Mouse (Mus musculus) cerebellum, adult 8-10 months (tissue): Measurements from ENCODE around the gene Clic4.
"Not testable (repeated sequence)": the region's sequence is repeated elsewhere in the genome, so short reads cannot be mapped to it uniquely, and the experiment has no call there.

Experiments
- DNase-seq: peaks from one replicate; pipeline ENCODE4 v3.0.0; 2022

The Clic4 gene

DNA sequence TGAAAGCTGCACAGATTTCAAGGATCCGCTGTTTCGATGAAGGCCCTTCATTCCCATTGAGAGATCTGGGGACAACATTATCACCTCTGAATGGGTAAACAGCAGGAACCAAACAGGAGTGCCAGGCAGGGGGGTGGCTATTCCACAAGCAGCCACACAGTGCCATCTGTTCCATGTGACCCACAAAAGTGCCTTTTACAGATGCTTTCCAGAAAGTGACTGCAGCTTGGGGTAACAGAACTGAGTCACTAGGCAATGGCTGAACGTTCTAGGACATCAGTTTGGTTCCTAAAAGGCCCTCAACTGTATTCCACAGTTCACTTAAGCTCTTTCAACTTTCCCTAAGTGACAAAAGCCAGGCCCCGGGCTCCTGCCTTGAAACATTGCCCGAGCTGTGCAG lies 42.0 kb downstream of the Clic4 start:
- peak; percentile 7 for DNase-seq

DNA sequence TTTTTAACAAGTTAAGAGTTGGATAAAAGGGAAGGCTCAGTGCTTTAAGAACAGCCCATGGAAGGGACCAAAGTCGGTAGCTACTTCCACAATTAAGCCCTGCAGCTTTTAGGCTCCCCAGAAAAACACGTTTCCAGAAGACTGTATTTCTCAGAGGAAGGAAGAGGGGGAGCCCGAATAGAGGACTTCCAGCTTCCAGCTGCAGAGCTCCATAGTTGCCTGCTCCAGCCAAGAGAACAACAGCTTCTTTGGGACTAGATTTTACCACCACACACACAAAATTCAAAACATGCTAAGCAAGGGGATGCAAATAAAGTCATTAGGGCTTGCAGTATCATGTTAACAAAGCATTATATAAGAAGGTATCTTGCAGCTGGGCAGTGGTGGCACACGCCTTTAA lies 42.7 kb downstream of the Clic4 start:
- DNase-seq = no peak

DNA sequence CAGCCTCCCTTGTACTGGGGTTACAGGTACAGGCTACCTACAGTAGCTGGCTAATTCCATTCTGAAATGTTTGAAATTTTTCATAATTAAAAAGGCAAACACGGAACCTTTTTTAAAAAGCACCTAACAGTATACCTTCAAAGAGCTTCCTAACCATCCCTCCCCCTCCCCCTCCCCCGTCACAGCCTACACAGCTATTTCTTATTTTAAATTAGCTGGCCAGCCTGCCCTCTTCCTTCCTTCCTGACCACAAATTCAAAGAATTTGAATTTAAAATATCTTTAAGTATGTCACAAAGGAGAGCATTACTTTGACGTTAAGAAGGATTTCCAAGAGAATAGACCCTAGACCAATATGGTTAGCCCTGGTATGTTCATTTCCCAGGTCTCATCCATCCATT lies 44.5 kb downstream of the Clic4 start:
- no peak for DNase-seq

DNA sequence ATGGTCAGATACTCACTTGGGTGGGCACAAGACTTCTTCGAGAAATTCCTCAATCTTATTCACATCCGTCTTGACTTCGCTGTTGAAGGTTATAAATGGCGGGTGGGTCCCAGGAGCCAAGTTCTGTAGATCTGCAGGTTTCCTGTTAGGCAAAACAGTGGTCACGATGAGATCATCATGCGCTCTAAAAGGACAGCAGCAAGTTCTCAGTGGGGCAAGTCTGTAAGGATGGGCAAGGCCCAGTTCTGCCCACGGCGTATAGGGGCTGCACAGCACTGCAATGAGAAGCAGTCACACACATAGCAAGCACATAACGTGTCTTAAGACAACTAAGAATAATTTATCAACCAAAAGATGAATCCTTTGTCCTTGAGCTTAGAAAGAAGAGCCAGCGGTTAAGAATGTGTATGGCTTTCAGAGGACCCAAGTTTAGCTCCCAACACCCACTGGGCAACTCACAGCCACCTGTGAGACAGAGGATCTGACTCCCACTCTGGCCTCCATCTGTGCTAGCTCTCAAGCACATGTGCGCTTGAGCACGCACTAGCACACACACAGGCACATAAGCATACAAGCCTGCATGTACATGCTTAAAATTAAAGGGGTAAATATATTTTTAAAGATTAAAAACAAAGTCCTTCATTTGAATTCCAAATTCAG lies 46.5 kb downstream of the Clic4 start:
- DNase-seq = no peak

DNA sequence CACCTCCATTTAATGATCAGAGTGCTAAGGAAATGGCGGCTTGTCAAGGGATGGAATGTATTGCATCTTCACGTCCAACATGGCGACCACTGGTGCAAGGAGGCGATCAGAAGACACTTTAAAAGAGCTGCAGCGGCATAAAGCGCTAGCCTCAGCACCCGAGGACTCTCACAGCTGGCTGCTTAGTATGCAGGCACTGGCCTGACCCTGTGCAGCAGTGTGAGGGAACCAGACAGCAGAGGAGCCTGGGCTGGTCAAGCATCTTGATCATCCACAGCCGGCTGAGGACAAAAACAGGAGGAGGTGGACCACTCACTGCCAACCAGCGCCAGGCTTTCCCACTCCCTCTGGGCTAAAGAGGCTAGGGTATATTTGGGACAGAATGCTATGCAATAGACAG lies 48.8 kb downstream of the Clic4 start:
- DNase-seq = no peak

DNA sequence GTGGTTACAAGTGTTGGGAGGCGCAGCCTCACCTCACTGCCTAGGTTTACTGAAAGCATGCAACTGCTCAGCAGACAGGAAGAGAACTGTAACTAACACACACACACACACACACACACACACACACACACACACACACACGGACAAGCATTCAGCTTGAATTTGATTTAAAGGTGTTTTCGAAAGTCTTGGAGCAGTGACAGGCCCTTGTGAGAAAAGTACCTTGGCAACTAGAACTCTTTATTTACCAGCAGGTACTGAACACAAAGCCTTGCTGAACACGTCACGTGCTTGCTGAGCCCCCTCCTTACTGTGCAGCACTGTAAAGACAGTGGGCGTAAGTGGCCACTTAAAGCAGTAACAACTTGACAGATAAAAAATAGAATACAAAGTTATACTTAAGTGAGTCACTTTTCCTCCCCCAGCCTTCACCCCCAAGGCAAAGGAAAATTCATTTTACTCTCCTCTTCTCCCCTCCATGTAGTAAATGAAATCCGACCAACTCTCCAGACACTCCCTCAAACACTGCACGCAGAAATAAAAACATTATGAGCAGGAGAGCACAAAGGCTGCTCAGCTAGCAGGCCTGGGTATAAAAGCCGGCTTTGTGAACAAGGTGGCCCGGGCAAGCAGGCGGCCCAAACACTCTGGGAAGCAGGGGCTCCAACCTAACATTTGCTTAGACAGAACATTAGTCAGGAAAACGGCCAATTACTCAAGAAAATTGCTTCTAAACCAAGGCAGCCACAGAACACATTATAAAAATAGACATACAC lies 50.8 kb downstream of the Clic4 start:
- no peak for DNase-seq

DNA sequence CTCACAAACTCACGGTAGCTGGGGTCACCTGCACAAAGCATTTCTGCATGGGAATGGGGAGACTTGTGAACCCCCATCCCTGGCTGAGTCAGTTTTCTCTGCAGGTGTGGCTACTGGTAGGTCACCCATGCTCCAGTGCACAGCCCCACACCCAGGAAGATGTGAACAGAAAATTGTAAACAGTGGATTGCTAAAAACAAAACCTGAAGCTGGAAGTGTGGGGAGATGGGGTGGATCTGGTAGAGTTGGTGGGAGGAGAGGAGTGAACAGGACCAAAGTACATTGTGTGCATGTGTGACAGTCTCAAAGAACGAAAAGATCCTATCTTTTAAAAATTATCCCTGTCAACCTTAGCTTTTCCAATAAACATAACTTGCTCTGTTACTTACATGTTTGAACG lies 52.0 kb downstream of the Clic4 start:
- DNase-seq = no peak

DNA sequence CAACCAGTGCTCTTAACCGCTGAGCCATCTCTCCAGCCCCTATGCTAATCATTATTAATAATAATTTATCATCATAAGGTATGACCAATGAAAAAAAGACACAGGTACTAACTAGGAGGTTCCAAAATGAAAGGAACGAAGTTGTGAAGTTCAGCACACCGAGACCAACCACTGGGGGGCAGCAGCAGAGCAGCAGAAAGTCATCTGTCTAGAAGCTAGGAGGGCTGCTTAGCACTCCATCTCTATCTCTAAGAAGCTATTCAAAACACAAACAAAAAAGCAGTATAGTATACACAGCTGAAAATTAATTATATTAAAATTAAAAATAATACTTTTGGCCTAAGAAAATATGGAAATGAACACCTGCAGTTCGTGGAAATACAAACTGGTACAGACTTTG lies 53.0 kb downstream of the Clic4 start:
- DNase-seq = peak; percentile 37

DNA sequence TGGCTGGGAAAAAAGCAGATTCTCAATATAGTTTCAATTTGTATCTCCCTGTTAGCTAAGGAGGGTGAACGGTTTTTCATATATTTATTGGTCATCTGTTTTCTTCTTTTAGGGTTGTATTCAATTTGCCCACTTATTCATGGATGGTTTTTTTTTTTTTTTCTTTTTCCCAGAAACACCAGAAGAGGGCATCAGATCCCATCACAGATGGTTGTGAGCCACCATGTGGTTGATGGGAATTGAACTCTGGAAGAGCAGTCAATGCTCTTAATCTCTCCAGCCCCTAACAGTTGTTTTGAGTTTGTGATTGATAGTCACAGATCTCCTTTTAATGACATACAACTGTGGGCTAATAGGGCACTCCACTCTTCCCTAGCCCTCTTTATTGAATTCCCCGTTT lies 62.8 kb downstream of the Clic4 start:
- DNase-seq = no peak

DNA sequence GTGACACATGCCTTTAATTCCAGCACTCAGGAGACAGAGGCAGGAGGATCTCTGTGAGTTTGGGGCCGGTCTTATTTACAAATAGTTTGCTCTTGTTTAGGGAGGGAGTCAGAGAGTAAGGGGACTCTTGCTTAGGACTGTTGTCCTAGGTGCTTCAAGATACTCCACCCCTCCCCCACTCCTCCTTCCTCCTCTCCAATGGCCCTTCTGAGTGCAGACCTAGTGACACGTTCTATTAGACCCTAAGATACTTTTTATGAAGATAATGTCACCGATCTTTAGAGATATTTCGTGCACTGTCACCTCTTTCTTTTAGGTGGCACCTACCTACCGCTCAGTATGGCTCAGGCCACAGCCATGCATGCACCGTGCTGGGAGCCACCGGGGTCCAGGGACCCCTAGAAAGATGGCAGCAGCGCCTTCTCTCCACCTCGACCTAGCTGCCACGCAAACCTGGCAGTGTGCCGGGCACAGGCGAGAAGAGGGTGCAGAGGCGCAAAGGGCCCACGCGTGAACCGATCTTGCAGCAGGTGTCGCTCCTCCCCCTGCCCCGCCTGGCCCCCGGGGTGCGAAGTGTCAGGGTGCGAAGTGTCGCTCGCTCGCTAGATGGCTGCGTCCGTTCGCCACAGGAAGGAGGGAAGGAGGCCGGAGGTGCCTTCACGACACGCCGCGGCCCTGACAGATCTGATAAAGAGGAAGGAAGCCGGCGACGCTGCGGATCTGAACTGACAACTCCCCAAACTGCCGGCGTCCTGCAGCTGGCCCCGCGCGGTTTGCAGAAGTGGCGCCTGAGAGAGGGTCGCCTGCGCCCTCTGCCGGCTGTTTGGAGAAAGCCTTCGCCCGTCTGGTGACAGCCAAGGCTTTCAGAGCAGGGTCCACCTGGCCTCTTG lies 66.7 kb downstream of the Clic4 start:
- peak; percentile 57 for DNase-seq

DNA sequence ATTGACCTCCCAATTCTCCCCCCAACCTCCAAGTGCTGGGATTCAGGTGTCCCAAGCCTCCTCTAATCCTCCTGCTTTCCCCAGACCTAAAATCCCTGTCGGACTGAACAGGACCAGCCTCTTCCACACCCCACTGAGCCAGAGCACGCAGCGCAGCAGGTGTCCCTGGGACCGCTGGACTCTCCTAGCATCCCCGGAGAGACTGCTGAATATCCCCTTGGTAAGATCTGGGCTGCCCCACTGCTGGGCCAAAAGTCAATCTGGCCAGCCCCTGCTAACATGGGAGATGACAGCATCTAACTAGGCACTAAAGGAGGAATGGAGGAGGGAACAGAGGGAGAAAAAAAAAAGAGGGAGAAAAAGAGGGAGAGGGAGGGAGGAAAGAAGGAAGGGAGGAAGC lies 67.4 kb downstream of the Clic4 start:
- DNase-seq = no peak

DNA sequence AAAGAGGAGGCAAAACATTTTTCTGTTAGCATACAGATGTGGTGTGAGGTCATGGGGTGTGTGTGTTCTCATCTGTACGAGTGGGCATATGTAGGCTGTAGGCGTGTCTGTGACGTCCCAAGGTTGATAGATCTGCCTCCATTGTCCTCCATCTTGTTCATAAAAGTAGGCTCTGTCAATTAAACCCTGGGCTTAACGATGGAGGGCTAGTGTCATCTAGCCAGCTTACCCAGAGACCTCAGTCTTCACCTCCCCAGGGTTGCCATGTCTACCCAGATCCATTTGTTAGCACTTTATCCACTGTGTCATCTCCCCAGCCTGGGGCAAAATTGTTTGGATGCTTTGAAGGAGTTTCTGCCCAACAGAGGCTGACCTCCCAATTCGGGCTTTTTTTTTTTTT lies 67.9 kb downstream of the Clic4 start:
- DNase-seq = no peak

DNA sequence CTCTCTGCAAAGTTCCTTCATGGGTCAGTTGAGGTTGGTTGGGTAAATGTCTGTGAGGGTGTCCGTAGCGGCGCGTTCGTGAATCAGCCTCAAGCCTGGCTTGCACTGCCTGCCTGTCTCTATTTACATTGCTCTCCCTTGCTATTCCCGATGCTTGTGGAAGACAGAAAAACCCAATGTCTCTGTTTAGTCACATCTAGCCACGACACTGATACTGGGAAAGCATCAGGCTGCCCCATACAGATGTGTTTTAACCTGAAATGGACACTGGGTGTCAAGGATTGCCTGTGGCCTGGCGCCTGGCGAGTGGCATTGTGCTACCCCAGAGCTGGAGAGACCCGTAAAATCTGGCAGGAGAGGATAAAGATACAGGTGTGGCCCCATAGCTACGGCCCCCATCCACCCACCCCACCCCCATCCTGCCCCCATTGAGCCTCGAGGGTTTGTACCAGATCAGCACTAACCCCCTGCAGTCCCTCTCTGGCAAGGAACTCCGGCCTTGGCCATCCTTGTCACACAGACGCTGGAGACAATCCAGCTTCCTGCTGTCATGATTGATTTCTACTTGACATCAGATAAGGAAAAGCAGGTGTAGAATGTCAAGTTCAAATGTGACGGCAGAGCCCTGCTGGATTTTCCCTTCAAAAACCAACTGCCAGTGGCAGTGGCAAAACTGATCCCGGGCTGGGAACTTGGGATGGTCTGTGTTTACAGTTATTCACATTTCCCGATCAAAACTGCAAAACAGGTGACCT lies 68.6 kb downstream of the Clic4 start:
- no peak for DNase-seq

DNA sequence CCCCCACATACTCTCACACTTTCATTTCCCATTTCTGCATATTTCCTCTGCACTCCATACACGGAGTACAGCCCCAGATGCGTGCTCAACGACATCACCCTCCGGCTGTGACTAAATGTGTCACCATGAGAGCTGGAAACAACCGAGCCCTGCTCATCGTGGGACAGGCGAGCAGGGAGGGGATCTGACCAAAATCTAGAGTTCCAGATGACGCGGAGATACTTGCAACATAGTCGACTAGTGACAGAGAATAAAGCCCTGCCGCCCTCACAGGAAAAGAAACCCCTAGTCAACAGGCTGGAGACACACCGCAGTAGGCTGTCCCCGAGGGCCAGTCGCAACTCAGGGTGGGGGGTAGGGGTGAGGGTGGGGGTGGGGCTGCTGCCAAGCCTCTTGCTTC lies 69.3 kb downstream of the Clic4 start:
- no peak for DNase-seq

DNA sequence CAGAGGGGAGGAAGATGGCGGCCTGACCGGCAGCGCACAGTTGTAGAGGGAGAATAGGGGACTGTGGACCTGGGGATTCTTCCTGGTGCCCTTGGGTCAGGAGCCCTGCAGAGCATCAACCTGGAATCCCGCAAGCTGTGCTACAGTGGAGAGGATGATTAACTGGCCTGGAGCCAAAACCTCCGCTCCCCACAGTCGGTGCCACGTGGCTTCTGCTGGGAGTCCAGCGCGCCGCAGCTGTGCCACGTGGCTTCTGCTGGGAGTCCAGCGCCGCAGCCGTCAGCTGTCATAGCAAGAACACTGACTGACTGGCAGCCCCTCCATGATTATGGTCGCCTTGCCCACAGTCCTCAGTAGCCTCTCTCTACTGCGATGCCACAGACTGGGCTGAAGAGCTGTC lies 70.8 kb downstream of the Clic4 start:
- DNase-seq = no peak

DNA sequence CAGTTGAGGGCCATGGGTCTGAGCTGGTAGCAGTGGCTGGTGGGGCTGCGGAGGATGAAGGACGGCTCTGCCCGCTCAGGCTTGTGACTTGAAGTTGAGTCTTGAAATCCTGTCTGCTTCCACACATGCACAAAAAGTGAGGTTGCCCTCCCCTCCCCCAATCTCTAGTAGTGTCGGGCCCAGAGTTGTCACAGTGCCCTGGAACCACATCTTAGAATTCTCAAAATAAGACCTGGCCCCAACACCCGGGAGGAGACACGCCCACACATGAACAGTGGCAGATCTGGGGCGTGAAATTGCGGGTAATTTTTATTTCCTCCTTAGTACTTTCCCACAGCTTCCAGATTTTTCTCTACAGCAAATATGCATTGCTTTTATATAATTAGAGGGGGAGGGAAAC lies 74.8 kb downstream of the Clic4 start:
- no peak for DNase-seq

DNA sequence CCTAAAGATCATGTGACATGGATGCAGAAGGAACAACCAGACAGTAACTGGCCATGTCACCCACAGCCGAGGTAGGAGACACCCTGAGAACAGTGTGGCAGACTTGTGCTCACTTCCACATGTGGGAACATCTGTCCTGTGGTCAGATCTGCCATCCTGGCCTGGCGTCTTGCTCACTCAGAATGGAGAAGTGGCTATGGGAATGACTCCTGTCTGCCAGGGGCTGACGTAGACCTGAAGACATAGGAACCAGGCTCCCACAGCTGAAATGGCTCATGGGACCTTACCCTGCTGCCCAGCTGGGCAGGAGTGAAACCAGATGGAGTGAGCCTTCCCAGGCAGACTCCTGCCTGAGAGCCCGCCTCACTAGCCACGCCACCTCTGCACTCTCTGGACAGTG lies 79.8 kb downstream of the Clic4 start:
- DNase-seq = no peak

DNA sequence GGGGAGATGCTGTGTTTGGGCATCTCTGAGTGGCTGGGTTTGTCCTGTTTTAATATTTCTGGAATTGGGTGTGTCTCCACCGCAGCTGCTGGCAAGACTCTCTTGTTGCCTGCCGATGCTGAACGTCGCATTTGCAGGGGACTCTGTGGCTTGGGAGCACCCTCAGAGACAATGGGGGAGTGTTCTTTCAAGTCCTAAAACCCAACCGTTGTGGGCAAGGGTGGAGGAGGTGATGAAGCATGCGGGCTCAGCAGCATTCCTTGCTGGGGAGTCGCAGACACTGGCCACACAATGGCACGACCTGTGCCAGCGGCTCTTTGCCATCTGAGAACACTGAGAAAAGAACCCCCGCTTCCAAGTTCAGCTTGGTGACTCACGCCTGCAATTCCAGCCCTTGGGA lies 81.0 kb downstream of the Clic4 start:
- DNase-seq = no peak

DNA sequence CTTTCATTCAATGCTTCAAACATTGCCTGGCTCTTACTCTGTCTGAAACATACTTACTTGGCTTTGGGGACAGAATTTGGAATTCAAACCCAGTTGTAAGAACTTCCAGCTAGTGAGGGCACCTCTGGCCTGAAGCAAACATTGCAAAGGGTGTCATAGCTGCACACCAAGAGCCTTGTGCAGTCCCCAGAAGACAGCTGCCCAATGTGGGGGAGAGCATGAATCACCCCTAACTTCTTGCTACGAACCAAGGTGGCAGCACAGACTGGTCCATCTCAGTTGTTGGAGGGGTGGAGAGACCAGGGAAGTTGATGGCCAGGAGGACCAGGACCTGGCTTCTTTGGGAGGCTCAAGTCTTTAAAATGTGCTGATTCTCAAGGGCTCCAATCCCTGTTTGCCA lies 81.4 kb downstream of the Clic4 start:
- no peak for DNase-seq

DNA sequence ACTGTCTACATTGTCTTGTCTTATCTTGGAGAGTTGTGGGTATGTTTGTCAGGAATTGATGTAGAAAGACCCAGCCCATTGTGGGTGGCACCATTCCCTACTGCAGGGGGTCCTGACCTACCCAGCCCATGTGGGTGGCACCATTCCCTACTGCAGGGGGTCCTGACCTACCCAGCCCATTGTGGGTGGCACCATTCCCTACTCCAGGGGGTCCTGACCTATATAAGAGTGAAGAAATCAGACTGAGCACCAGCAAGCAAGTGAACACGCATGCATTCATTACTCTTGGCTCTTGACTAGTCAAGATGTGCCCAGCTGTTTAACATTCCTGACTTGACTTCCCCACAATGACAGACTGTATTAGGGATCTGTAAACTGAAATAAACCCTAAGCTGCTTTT lies 82.2 kb downstream of the Clic4 start:
- DNase-seq = no peak

DNA sequence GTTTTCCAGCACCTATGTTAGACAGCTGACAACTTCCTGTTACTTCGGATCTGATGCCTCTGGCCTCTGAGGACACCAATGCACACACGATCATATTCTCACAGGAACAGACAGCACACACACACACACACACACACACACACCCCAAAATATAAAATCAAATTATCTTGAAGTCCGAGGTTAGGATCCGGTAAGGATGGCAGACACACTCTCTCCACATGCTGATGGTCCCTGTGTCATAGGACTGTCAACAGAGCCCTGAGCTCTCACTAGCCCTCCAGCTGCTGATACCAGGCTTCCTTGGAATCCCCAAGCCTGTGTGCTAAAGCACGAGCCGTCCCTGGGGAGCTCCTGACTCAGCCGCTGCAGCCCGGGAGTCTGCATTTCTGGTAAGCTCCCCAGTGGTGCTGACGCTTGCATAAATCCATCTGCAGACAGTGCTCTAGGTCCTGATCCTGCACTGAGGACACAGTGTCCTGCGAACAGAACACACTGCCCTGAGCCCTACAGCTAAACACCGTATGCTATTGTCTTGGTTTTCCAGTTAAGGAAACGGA lies 83.1 kb downstream of the Clic4 start:
- no peak for DNase-seq

DNA sequence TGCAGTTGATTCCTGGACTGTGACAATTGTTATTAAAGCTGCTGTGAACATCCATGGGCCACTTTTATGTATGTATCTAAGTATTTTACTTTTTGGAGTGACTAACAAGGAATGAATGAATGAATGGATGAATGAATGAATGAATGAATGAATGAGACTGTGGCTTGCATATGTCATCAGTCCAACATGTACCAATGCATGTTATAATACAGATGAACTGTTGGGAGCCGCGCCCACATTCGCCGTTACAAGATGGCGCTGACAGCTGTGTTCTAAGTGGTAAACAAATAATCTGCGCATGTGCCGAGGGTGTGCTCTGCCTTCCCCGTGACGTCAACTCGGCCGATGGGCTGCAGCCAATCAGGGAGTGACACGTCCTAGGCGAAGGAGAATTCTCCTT lies 88.3 kb downstream of the Clic4 start:
- not testable (repeated sequence) for DNase-seq

DNA sequence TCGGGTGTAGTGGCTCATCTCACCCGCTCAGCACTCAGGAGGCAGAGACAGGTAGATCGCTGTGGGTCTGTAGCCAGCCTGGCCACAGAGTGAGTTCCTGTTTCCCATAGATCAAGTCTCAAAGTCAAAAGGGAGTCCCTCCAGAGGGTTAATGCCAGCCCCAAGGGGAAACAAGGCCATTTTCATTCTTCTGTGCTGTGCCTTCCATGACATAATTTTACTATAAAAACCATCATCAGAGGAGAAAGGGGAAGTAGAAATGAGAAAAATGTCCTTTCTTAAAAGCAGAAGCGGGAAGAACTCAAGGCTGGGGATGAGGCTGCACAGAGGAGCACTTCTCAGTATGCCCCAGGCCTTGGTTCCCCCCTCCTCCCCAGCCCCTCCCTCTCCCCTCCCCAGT lies 90.8 kb downstream of the Clic4 start:
- no peak for DNase-seq
